ENCODE assay signal across 8 mouse cellular contexts in the genomic region with DNA sequence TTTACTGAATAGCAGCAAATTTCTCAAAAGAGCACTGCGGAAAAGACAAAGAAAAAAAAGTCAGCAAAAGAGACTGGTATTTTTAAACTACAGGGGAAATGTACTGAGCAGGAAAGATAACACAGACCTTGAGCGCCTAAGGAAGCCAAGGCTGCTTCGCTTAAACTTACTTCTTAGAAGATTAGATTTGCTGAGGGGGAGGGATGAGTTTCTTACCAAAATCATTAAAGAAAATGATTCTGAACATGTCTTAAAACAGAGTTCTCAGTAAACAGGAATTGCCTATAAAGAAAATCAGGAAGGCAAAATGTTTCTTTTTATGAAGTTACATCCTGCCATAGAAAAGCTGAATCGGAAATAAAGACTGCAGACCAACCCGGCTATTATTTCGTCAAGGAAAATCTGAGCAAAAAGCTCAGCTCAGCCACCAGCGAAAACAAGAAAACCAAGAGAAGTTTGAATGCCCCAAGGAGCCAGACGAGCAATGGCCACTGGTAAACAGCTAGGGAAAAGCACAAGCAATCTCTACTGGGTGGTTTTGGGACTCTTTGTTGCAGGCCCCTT. TPM values are rescaled to one million over a fixed set of nuclear protein-coding genes. Genes with fewer than 3 reads are reported as not detected.
DNase-seq lines count a peak whose midpoint lies in the region; ATAC-seq lines count a peak whose summit lies in the region.

Gene Fyn (plus strand): TSS at position 284 of the 564 bp plus-strand sequence.

- H3K36me3 ChIP-seq in kidney, embryonic 16.5 days (ENCODE audit: insufficient read depth, low read length): no peaks in the 10 kb centered on the region
- no peaks in the 10 kb centered on the region for H3K36me3 ChIP-seq in forebrain, embryonic 13.5 days (ENCODE audit: poor library complexity, severe bottlenecking)
- peaks cover 18% of the 10 kb centered on the region for H3K36me3 ChIP-seq in megakaryocyte, embryonic 14.5 days (replicated peaks; ENCODE audit: low read length)

- WGBS in kidney, embryonic 16.5 days: 39% methylated on average over 8 of the region's 8 CpGs
- WGBS in forebrain, embryonic 13.5 days: 33% methylated on average over 8 of the region's 8 CpGs

- H3K4me3 ChIP-seq in kidney, embryonic 16.5 days (ENCODE audit: low read length): peak within 1 kb of the TSS; percentile 92
- H3K4me3 ChIP-seq in forebrain, embryonic 13.5 days: peak within 1 kb of the TSS; percentile 99
- peak within 1 kb of the TSS; percentile 98 for H3K4me3 ChIP-seq in megakaryocyte, embryonic 14.5 days (replicated peaks)

- H3K9ac ChIP-seq in kidney, embryonic 16.5 days (replicated peaks; ENCODE audit: low read length): peak within 1 kb of the TSS; percentile 90
- H3K9ac ChIP-seq in forebrain, embryonic 13.5 days: peak within 1 kb of the TSS; percentile 100

- peak within 1 kb of the TSS; percentile 90 for H3K27ac ChIP-seq in kidney, embryonic 16.5 days (ENCODE audit: low read length)
- H3K27ac ChIP-seq in forebrain, embryonic 13.5 days: peak within 1 kb of the TSS; percentile 98

- DNase-seq in kidney, postnatal 4 days: no peak
- peak; percentile 19 for DNase-seq in MN1 (ENCODE audit: low spot score)
- peak; percentile 82 for DNase-seq in induced T-regulatory cell, adult 2 months (ENCODE audit: low read depth)
- DNase-seq in yolk sac, embryonic 10.5 days (ENCODE audit: low spot score): no peak
- DNase-seq in right cerebral cortex, adult 18-20 months: no peak

- peaks cover 10% of the 10 kb centered on the region; the same call in 1 of the 2 replicates for H3K27me3 ChIP-seq in kidney, embryonic 16.5 days (ENCODE audit: insufficient read depth, low read length)
- H3K27me3 ChIP-seq in forebrain, embryonic 13.5 days: no peaks in the 10 kb centered on the region
- H3K27me3 ChIP-seq in megakaryocyte, embryonic 14.5 days (replicated peaks): no peaks in the 10 kb centered on the region

- H3K4me1 ChIP-seq in kidney, embryonic 16.5 days (ENCODE audit: insufficient read depth, low read length): peaks cover 14% of the 10 kb centered on the region
- peaks cover 38% of the 10 kb centered on the region for H3K4me1 ChIP-seq in forebrain, embryonic 13.5 days
- peaks cover 56% of the 10 kb centered on the region for H3K4me1 ChIP-seq in megakaryocyte, embryonic 14.5 days

- H3K9me3 ChIP-seq in kidney, embryonic 16.5 days (ENCODE audit: low read length): no peaks in the 10 kb centered on the region
- H3K9me3 ChIP-seq in forebrain, embryonic 13.5 days (replicated peaks): no peaks in the 10 kb centered on the region
- no peaks in the 10 kb centered on the region for H3K9me3 ChIP-seq in megakaryocyte, embryonic 14.5 days

- no peak for ATAC-seq in kidney, embryonic 16.5 days (ENCODE audit: low FRiP score, low TSS enrichment)
- no peak for ATAC-seq in forebrain, embryonic 13.5 days

- H3K4me2 ChIP-seq in kidney, embryonic 16.5 days (replicated peaks; ENCODE audit: low read depth, low read length): peak within 1 kb of the TSS; percentile 75
- peak within 1 kb of the TSS; percentile 79 for H3K4me2 ChIP-seq in forebrain, embryonic 13.5 days

RNA-seq across cellular contexts. Expression of gene Fyn, which starts in this region (rescaled TPM):
- 22.4 and 26.1 TPM in 2 replicates for polyA plus RNA-seq in kidney, embryonic 16.5 days (2015; fragmentation: Nextera tagmentation; extraction: Ambion mirVana)
- polyA plus RNA-seq in forebrain, embryonic 13.5 days (2015; fragmentation: Nextera tagmentation; extraction: Ambion mirVana): 58.8 and 61.4 TPM in 2 replicates
- polyA plus RNA-seq in megakaryocyte, embryonic 14.5 days (2012; ENCODE audit: insufficient read depth, low replicate concordance): 43.3 and 55.0 TPM in 2 replicates

Comparison
In these comparisons a context has a peak if more than half of its experiments do, and no peak if none do; other contexts are left out.
1. DNase-seq: peak in MN1 (single experiment) and induced T-regulatory cell, adult 2 months (single experiment); none in kidney, postnatal 4 days (0 of 2), yolk sac, embryonic 10.5 days (single experiment) and right cerebral cortex, adult 18-20 months (single experiment).
2. Peak in every context shown above with its lines, with median percentiles within 50 percentile points of each other: H3K4me3 ChIP-seq.